Mouse (Mus musculus) mature B cell (primary cell): Measurements from ENCODE around the gene Swt1.

ENCODE experiments used
- in situ Hi-C: fragments of 300-500 bp; cut with MboI; formaldehyde crosslinking; loops from 2 replicates; pipeline ENCODE4 v1.14.3; 2019

Gene Swt1

DNA sequence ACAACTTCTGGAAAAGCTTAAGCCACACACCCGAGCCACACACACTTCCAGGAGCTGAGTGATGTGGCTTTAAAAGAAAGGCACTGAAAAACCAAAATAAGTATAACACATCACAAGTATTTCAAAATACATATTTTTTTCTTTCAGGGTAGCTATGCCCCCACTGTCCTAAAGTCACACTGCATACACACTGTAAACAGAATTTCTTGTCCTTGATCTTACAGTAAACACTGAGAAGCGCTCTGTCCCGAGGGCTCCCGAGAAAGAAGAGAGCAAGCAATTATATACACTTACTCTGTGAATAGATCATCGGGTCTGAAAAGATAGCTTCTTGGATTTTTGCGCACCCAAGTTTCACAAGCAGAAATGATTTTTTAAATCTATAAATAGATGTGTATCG, 109.0 kb downstream of the Swt1 start:
- in situ Hi-C loops: no loop called here
